Mouse (Mus musculus) urinary bladder, postnatal 10 days (tissue): ENCODE measurements around the gene Pms2.
A peak's percentile ranks its signal among the peaks of the same experiment; 100 is the strongest.

ENCODE experiments used
- DNase-seq: peaks from one replicate; pipeline ENCODE4 v3.0.0; 2022; ENCODE audit warnings: low spot score

The Pms2 gene

GRCm38 (mm10) chr5:143909417-143910400 is at the start of gene Pms2, which contains the start of gene Aimp2:
Pms2 (plus strand) TSS chr5:143909964.
Aimp2 (minus strand) TSS chr5:143909847.
- peak; percentile 63 for DNase-seq

- no peak for DNase-seq
Observed at GRCm38 (mm10) chr5:143871547-143872169, 38.1 kb upstream of the Pms2 start.

- no peak for DNase-seq
Observed at GRCm38 (mm10) chr5:143874571-143874970, 35.2 kb upstream of the Pms2 start.

GRCm38 (mm10) chr5:143885274-143885673 is 24.5 kb upstream of the Pms2 start:
- DNase-seq: no peak

GRCm38 (mm10) chr5:143890741-143891140 is 19.0 kb upstream of the Pms2 start:
- no peak for DNase-seq

GRCm38 (mm10) chr5:143892255-143892886 is 17.4 kb upstream of the Pms2 start:
- DNase-seq: no peak

- DNase-seq: no peak
Observed at GRCm38 (mm10) chr5:143893396-143893795, 16.4 kb upstream of the Pms2 start.

GRCm38 (mm10) chr5:143897635-143898330 is 12.0 kb upstream of the Pms2 start, which contains the start of gene Ankrd61:
Ankrd61 (minus strand) TSS chr5:143897685.
- no peak for DNase-seq

- DNase-seq: no peak
Observed at GRCm38 (mm10) chr5:143902111-143902510, 7.7 kb upstream of the Pms2 start.

GRCm38 (mm10) chr5:143903813-143904212 is 6.0 kb upstream of the Pms2 start:
- DNase-seq: no peak

- no peak for DNase-seq
Observed at GRCm38 (mm10) chr5:143906429-143906828, 3.3 kb upstream of the Pms2 start.

GRCm38 (mm10) chr5:143908926-143909325 is 838 bp upstream of the Pms2 start:
- no peak for DNase-seq

- DNase-seq: no peak
Observed at GRCm38 (mm10) chr5:143916221-143916620, 6.5 kb downstream of the Pms2 start.

GRCm38 (mm10) chr5:143917418-143917817 is 7.7 kb downstream of the Pms2 start:
- no peak for DNase-seq

GRCm38 (mm10) chr5:143918120-143918519 is 8.4 kb downstream of the Pms2 start:
- DNase-seq: no peak

- no peak for DNase-seq
Observed at GRCm38 (mm10) chr5:143924781-143925452, 15.2 kb downstream of the Pms2 start.

GRCm38 (mm10) chr5:143927875-143928274 is 18.1 kb downstream of the Pms2 start, which contains the start of gene Gm42421:
Gm42421 (plus strand) TSS chr5:143928175.
- no peak for DNase-seq

GRCm38 (mm10) chr5:143929291-143929690 is 19.5 kb downstream of the Pms2 start:
- DNase-seq: no peak

- DNase-seq: no peak
Observed at GRCm38 (mm10) chr5:143930656-143931055, 20.9 kb downstream of the Pms2 start.

GRCm38 (mm10) chr5:143931863-143932580 is 22.3 kb downstream of the Pms2 start:
- no peak for DNase-seq

- DNase-seq: no peak
Observed at GRCm38 (mm10) chr5:143932831-143933230, 23.1 kb downstream of the Pms2 start, which contains the start of gene Rsph10b. Rsph10b (plus strand) TSS chr5:143933035.
